Mouse (Mus musculus) MEL (cell line): Measurements from ENCODE around the gene Srbd1. TPM values are rescaled to one million over a fixed set of nuclear protein-coding genes. Genes with fewer than 3 reads are reported as not detected.

Experiments used
- DNase-seq: peaks from one replicate; pipeline ENCODE4 v3.0.0; 2011; ENCODE audit warnings: low read depth, low spot score
- H3K27ac ChIP-seq: 2 replicates; pipeline ENCODE4 v1.5.1; 2012; ENCODE audit warnings: low read depth, mild to moderate bottlenecking, control low read depth, low read length, moderate library complexity; ENCODE audit not compliant: control insufficient read depth
- H3K27me3 ChIP-seq, 2 experiments: fragments of 150-350 bp in 1 of 2; sonication (generic) in 1 of 2; 2 replicates each; pipeline ENCODE4 v1.6.1; 2012; ENCODE audit warnings: low read length in 2 of 2, mild to moderate bottlenecking in 2 of 2, improper control_type of control experiment in 1 of 2, moderate library complexity in 1 of 2; ENCODE audit not compliant: insufficient read depth in 2 of 2, control insufficient read depth in 1 of 2
- H3K36me3 ChIP-seq, 2 experiments: 2 replicates each; pipeline ENCODE4 v1.6.1; 2012 to 2014; ENCODE audit warnings: low read length in 2 of 2, improper control_type of control experiment in 1 of 2, inconsistent platforms in 1 of 2, mild to moderate bottlenecking in 1 of 2; ENCODE audit not compliant: insufficient read depth in 2 of 2, control insufficient read depth in 1 of 2
- H3K4me1 ChIP-seq, 2 experiments: fragments of 150-350 bp in 1 of 2; sonication (generic) in 1 of 2; 2 replicates each; pipeline ENCODE4 v1.6.1; 2012; ENCODE audit warnings: low read length in 2 of 2, improper control_type of control experiment in 1 of 2, mild to moderate bottlenecking in 1 of 2; ENCODE audit not compliant: insufficient read depth in 2 of 2, control insufficient read depth in 1 of 2
- H3K4me3 ChIP-seq, 2 experiments: fragments of 150-350 bp in 1 of 2; sonication (generic) in 1 of 2; 2 replicates each; pipeline ENCODE4 v1.5.1; 2012; ENCODE audit warnings: low read depth in 2 of 2, low read length in 2 of 2, mild to moderate bottlenecking in 2 of 2, moderate library complexity in 2 of 2, control low read depth in 1 of 2, improper control_type of control experiment in 1 of 2; ENCODE audit not compliant: control insufficient read depth in 1 of 2, insufficient read depth in 1 of 2
- H3K79me2 ChIP-seq: 2 replicates; pipeline ENCODE4 v1.6.1; 2012; ENCODE audit warnings: mild to moderate bottlenecking, low read length, moderate library complexity; ENCODE audit not compliant: control insufficient read depth, poor library complexity, insufficient read depth
- H3K9ac ChIP-seq: 2 replicates; pipeline ENCODE4 v1.6.1; 2012; ENCODE audit warnings: low read depth, mild to moderate bottlenecking, control low read depth, low read length, moderate library complexity; ENCODE audit not compliant: control insufficient read depth, poor library complexity, severe bottlenecking
- H3K9me3 ChIP-seq: fragments of 150-350 bp; sonication (generic); replicated peaks from 2 replicates; pipeline ENCODE4 v1.6.1; 2012; ENCODE audit warnings: mild to moderate bottlenecking, low read length, improper control_type of control experiment, moderate library complexity; ENCODE audit not compliant: insufficient read depth
- BHLHE40 ChIP-seq: IDR thresholded peaks from 2 replicates; pipeline ENCODE4 v1.6.1; 2012; ENCODE audit warnings: low read depth, mild to moderate bottlenecking, inconsistent platforms, low read length, improper control_type of control experiment, borderline replicate concordance
- CHD1 ChIP-seq: IDR thresholded peaks from 2 replicates; pipeline ENCODE4 v1.6.1; 2012; ENCODE audit warnings: low read depth, mild to moderate bottlenecking, inconsistent platforms, low read length, improper control_type of control experiment
- CHD2 ChIP-seq: IDR thresholded peaks from 2 replicates; pipeline ENCODE4 v1.6.1; 2011; ENCODE audit warnings: low read length, improper control_type of control experiment
- CTCF ChIP-seq, 3 experiments: IDR thresholded peaks in 2 of 3; conservative IDR thresholded peaks in 1 of 3; 2 replicates each; pipeline ENCODE4 v1.5.1; 2011 to 2012; ENCODE audit warnings: low read length in 3 of 3, low read depth in 2 of 3, mild to moderate bottlenecking in 2 of 3, improper control_type of control experiment in 1 of 3, inconsistent platforms in 1 of 3, mixed read lengths in 1 of 3, moderate library complexity in 1 of 3; ENCODE audit not compliant: control insufficient read depth in 1 of 3, insufficient read depth in 1 of 3, poor library complexity in 1 of 3, severe bottlenecking in 1 of 3
- E2F4 ChIP-seq: IDR thresholded peaks from 2 replicates; pipeline ENCODE4 v1.6.1; 2011; ENCODE audit warnings: low read depth, low read length, improper control_type of control experiment, borderline replicate concordance
- EP300 ChIP-seq, 2 experiments: IDR thresholded peaks; 2 replicates each; pipeline ENCODE4 v1.6.1; 2011; ENCODE audit warnings: improper control_type of control experiment in 2 of 2, low read length in 2 of 2, low read depth in 1 of 2, mild to moderate bottlenecking in 1 of 2
- ETS1 ChIP-seq: IDR thresholded peaks from 2 replicates; pipeline ENCODE4 v1.6.1; 2012; ENCODE audit warnings: low read depth, mild to moderate bottlenecking, inconsistent platforms, low read length, improper control_type of control experiment, moderate library complexity
- GABPA ChIP-seq: IDR thresholded peaks from 2 replicates; pipeline ENCODE4 v1.6.1; 2012; ENCODE audit warnings: low read depth, mild to moderate bottlenecking, inconsistent platforms, low read length, improper control_type of control experiment, moderate library complexity
- GATA1 ChIP-seq: IDR thresholded peaks from 2 replicates; pipeline ENCODE4 v1.6.1; 2011; ENCODE audit warnings: low read depth, low read length, improper control_type of control experiment
- HCFC1 ChIP-seq: IDR thresholded peaks from 2 replicates; pipeline ENCODE4 v1.6.1; 2012; ENCODE audit warnings: low read depth, mild to moderate bottlenecking, inconsistent platforms, low read length, improper control_type of control experiment, moderate library complexity
- JUND ChIP-seq: IDR thresholded peaks from 2 replicates; pipeline ENCODE4 v1.6.1; 2011; ENCODE audit warnings: low read depth, mild to moderate bottlenecking, improper control_type of control experiment, low read length
- KAT2A ChIP-seq: conservative IDR thresholded peaks from 2 replicates; pipeline ENCODE4 v1.6.1; 2012; ENCODE audit warnings: low read depth, low read length, improper control_type of control experiment, inconsistent platforms
- MAFK ChIP-seq: IDR thresholded peaks from 2 replicates; pipeline ENCODE4 v1.6.1; 2011; ENCODE audit warnings: low read depth, mild to moderate bottlenecking, low read length, improper control_type of control experiment, borderline replicate concordance
- MAX ChIP-seq: IDR thresholded peaks from 2 replicates; pipeline ENCODE4 v1.6.1; 2011; ENCODE audit warnings: low read length, improper control_type of control experiment
- MAZ ChIP-seq: IDR thresholded peaks from 2 replicates; pipeline ENCODE4 v1.6.1; 2012; ENCODE audit warnings: low read depth, mild to moderate bottlenecking, inconsistent platforms, low read length, improper control_type of control experiment
- MXI1 ChIP-seq: IDR thresholded peaks from 2 replicates; pipeline ENCODE4 v1.6.1; 2011; ENCODE audit warnings: mild to moderate bottlenecking, low read depth, low read length, improper control_type of control experiment
- MYB ChIP-seq: IDR thresholded peaks from 2 replicates; pipeline ENCODE4 v1.6.1; 2011; ENCODE audit warnings: mild to moderate bottlenecking, low read depth, low read length, improper control_type of control experiment
- MYC ChIP-seq: IDR thresholded peaks from 2 replicates; pipeline ENCODE4 v1.6.1; 2011; ENCODE audit warnings: low read depth, mild to moderate bottlenecking, low read length, improper control_type of control experiment, moderate library complexity
- NELFE ChIP-seq: IDR thresholded peaks from 2 replicates; pipeline ENCODE4 v1.6.1; 2011; ENCODE audit warnings: low read depth, low read length, improper control_type of control experiment
- NRF1 ChIP-seq: IDR thresholded peaks from 2 replicates; pipeline ENCODE4 v1.6.1; 2014; ENCODE audit warnings: low read depth, mild to moderate bottlenecking, inconsistent platforms, low read length, improper control_type of control experiment, moderate library complexity; ENCODE audit not compliant: poor library complexity, insufficient read depth, severe bottlenecking
- POLR2A ChIP-seq, 2 experiments: IDR thresholded peaks; 2 replicates each; pipeline ENCODE4 v1.6.1; 2011 to 2012; ENCODE audit warnings: low read length in 2 of 2, mild to moderate bottlenecking in 2 of 2, control low read depth in 1 of 2, improper control_type of control experiment in 1 of 2, low read depth in 1 of 2, moderate library complexity in 1 of 2; ENCODE audit not compliant: control insufficient read depth in 1 of 2, insufficient read depth in 1 of 2, poor library complexity in 1 of 2
- POLR2AphosphoS2 ChIP-seq: IDR thresholded peaks from 2 replicates; pipeline ENCODE4 v1.6.1; 2011; ENCODE audit warnings: low read length, improper control_type of control experiment
- POLR2AphosphoS5 ChIP-seq: IDR thresholded peaks from 2 replicates; pipeline ENCODE4 v1.6.1; 2012; ENCODE audit warnings: low read depth, borderline replicate concordance, mild to moderate bottlenecking, inconsistent platforms, low read length, moderate library complexity, mixed read lengths
- RCOR1 ChIP-seq: IDR thresholded peaks from 2 replicates; pipeline ENCODE4 v1.6.1; 2012; ENCODE audit warnings: low read depth, mild to moderate bottlenecking, inconsistent platforms, low read length, improper control_type of control experiment
- SIN3A ChIP-seq: IDR thresholded peaks from 2 replicates; pipeline ENCODE4 v1.6.1; 2012; ENCODE audit warnings: low read length, improper control_type of control experiment, inconsistent platforms
- SMC3 ChIP-seq: IDR thresholded peaks from 2 replicates; pipeline ENCODE4 v1.6.1; 2011; ENCODE audit warnings: low read depth, low read length, improper control_type of control experiment
- TAL1 ChIP-seq: IDR thresholded peaks from 2 replicates; pipeline ENCODE4 v1.6.1; 2012; ENCODE audit warnings: mild to moderate bottlenecking, inconsistent platforms, low read length, moderate library complexity, mixed read lengths
- TBP ChIP-seq: IDR thresholded peaks from 2 replicates; pipeline ENCODE4 v1.8.0; 2011; ENCODE audit warnings: low read depth, low read length, improper control_type of control experiment
- UBTF ChIP-seq: IDR thresholded peaks from 2 replicates; pipeline ENCODE4 v1.6.1; 2012; ENCODE audit warnings: low read depth, mild to moderate bottlenecking, inconsistent platforms, low read length, improper control_type of control experiment, moderate library complexity, borderline replicate concordance; ENCODE audit not compliant: insufficient read depth
- USF1 ChIP-seq: IDR thresholded peaks from 2 replicates; pipeline ENCODE4 v1.6.1; 2014; ENCODE audit warnings: low read depth, mild to moderate bottlenecking, inconsistent platforms, low read length, improper control_type of control experiment, moderate library complexity
- USF2 ChIP-seq, 2 experiments: IDR thresholded peaks; 2 replicates each; pipeline ENCODE4 v1.6.1; 2011 to 2012; ENCODE audit warnings: improper control_type of control experiment in 2 of 2, low read length in 2 of 2, borderline replicate concordance in 1 of 2, inconsistent platforms in 1 of 2, low read depth in 1 of 2, mild to moderate bottlenecking in 1 of 2; ENCODE audit not compliant: insufficient read depth in 1 of 2
- ZC3H11A ChIP-seq: IDR thresholded peaks from 2 replicates; pipeline ENCODE4 v1.6.1; 2012; ENCODE audit warnings: low read depth, mild to moderate bottlenecking, inconsistent platforms, low read length, improper control_type of control experiment
- ZKSCAN1 ChIP-seq: IDR thresholded peaks from 2 replicates; pipeline ENCODE4 v1.6.1; 2012; ENCODE audit warnings: low read depth, mild to moderate bottlenecking, inconsistent platforms, low read length, improper control_type of control experiment, moderate library complexity
- ZMIZ1 ChIP-seq: IDR thresholded peaks from 2 replicates; pipeline ENCODE4 v1.6.1; 2012; ENCODE audit warnings: low read depth, mild to moderate bottlenecking, inconsistent platforms, low read length, improper control_type of control experiment, moderate library complexity
- ZNF384 ChIP-seq: IDR thresholded peaks from 2 replicates; pipeline ENCODE4 v1.6.1; 2012; ENCODE audit warnings: low read depth, mild to moderate bottlenecking, inconsistent platforms, low read length, improper control_type of control experiment
- polyA plus RNA-seq, 2 experiments: library from polyadenylated mRNA; stranded (reverse) in 1 of 2; unstranded in 1 of 2; fragments of >175 nt in 1 of 2; fragments of >200 nt in 1 of 2; gene quantifications; 2 replicates each; pipeline versions ENCODE4 v1.2.1 to v1.2.4; 2012; ENCODE audit warnings: low replicate concordance in 2 of 2, low read depth in 1 of 2; ENCODE audit not compliant: insufficient read length in 2 of 2, insufficient read depth in 1 of 2, missing spikeins in 1 of 2
- total RNA-seq: library from RNA; depleted of rRNA; stranded (reverse); fragments of 300-350 nt; gene quantifications from 2 replicates; pipeline ENCODE4 v1.2.3, GENCODE M21; 2012

Srbd1 gene
- total and polyA plus RNA-seq, 3 experiments = 14.9 to 30.5 TPM; not detected in 1

DNA sequence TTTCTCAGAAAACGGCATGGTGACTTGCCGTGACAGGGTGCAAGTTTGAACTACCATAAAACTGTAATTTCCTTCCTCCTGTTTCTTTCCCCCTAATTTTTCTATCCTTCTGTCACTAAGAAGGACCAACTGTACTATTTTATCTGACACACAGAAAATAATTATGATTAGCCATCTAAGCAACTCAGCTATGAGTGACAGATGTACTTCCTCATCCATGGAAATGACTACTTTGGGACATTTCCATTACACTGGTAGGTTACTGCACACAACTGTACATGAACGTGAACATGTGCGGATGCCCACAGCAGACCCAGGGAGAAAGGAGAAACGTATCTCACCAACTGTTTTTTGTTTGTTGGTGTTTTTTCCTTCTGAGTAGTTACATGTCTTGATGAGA lies 123.7 kb downstream of the Srbd1 start (continued):
- TF ChIP-seq MYC (peak; percentile 71), BHLHE40 (no peak), ZMIZ1 (0 out of 2 replicates have a peak, but pooled peaks have one; percentile 28), NRF1 (no peak), GABPA (no peak), TAL1 (no peak), JUND (no peak), NELFE (peak; percentile 40; the same call in 1 of the 2 replicates), ETS1 (peak; percentile 74), MAZ (no peak), UBTF (no peak), KAT2A (no peak), CHD2 (no peak), RCOR1 (no peak)

DNA sequence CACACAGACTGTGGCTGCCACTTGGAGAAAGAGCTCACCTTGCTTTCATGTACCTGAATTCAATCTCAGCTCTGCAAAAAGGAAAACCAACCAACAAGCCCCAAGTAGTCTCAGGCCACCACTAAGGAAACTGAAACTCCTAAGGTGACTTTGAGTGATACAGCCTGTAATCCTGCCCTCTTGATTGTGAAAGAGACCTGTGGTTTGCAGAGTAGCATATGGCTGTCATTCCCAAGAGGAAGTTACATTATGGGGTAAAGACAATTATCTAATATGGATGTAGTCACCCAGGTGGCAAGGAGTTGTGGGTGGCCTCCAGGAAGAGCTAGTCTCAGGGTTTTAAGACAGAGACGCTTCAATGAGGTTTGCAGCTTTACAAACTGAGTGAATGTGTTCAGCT lies 125.2 kb downstream of the Srbd1 start:
- H3K4me1 ChIP-seq = peaks cover 33 to 40% of the 10 kb centered on the region in 2 experiments
- TF ChIP-seq TAL1 = peak; percentile 70
- TF ChIP-seq MXI1 = no peak
- TF ChIP-seq E2F4 = no peak
- TF ChIP-seq ZNF384 = no peak
- TF ChIP-seq CTCF (IDR thresholded peaks at IDR 0.05 in 2 of 3, conservative IDR thresholded peaks at IDR 0.05 in 1 of 3; ENCODE audit: control insufficient read depth in 1 of 3, insufficient read depth in 1 of 3, low read depth in 2 of 3, low read length in 3 of 3, poor library complexity in 1 of 3, severe bottlenecking in 1 of 3) = no peak
- no peak for TF ChIP-seq POLR2AphosphoS2
- no peak for TF ChIP-seq USF2 (IDR thresholded peaks at IDR 0.05; ENCODE audit: borderline replicate concordance in 1 of 2, insufficient read depth in 1 of 2, low read depth in 1 of 2, low read length in 2 of 2)
- no peak for TF ChIP-seq POLR2A (IDR thresholded peaks at IDR 0.05; ENCODE audit: control insufficient read depth in 1 of 2, insufficient read depth in 1 of 2, low read depth in 1 of 2, low read length in 2 of 2, poor library complexity in 1 of 2)
- TF ChIP-seq MAX = 0 out of 2 replicates have a peak, but pooled peaks have one; percentile 23
- TF ChIP-seq ZC3H11A = no peak
- TF ChIP-seq NELFE = no peak
- TF ChIP-seq SIN3A = peak; percentile 40; the same call in 1 of the 2 replicates
- no peak for TF ChIP-seq USF1
- no peak for TF ChIP-seq KAT2A
- TF ChIP-seq MYB = no peak
- TF ChIP-seq RCOR1 = peak; percentile 57
- no peak for TF ChIP-seq POLR2AphosphoS5
- TF ChIP-seq EP300 (IDR thresholded peaks at IDR 0.05; ENCODE audit: low read depth in 1 of 2, low read length in 2 of 2) = peak; percentile 43 to 68; a peak in 3 of 4 replicates
- peak; percentile 86 for TF ChIP-seq ETS1
- TF ChIP-seq MAFK = no peak
- no peak for TF ChIP-seq MAZ
- no peak for TF ChIP-seq SMC3
- TF ChIP-seq ZKSCAN1 = no peak
- no peak for TF ChIP-seq CHD1
- TF ChIP-seq GABPA = no peak
- TF ChIP-seq GATA1 = no peak
- TF ChIP-seq BHLHE40 = no peak
- TF ChIP-seq HCFC1 = no peak
- no peak for TF ChIP-seq TBP

More for the DNA sequence above, 125.2 kb downstream of the Srbd1 start:
- Histone ChIP-seq H3K27ac (peak overlapping the region; percentile 100), H3K27me3 (no peaks in the 10 kb centered on the region), H3K9ac (peak overlapping the region; percentile 77), H3K79me2 (peaks cover 1% of the 10 kb centered on the region; the same call in 1 of the 2 replicates), H3K9me3 (no peaks in the 10 kb centered on the region), H3K4me3 (peak overlapping the region in 1 of 2 experiments; percentile 8; a peak in 1 of 4 replicates), H3K36me3 (peaks cover 0 to 50% of the 10 kb centered on the region in 2 experiments; a peak in 3 of 4 replicates)
- DNase-seq = peak; percentile 66
